Mouse (Mus musculus) right cerebral cortex, adult 2 months (tissue): ENCODE results near the gene Dpp6.

Experiments
- DNase-seq, 2 experiments: peaks; one replicate each; pipeline ENCODE4 v3.0.0; 2021 to 2022; ENCODE audit warnings: low spot score in 2 of 2

Dpp6 gene

DNA sequence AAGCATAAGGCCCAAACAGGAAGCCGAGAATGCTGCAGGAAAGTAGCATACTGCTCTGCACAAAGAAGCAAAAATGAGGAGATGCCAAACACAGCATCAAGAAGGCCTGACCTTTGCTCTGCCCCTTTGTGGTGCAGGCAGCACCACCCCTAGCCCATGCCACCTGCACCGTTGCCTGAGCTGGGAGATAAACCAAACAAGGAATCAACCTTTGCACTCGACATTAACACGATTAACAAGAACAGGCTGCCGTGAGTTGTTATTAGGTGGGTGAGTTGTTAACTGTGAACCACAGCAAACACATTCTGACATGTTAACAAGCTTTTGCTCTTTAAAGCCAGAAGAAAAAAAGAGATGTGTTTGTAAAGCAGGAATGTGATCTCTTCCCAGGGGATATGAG, 239.4 kb downstream of the Dpp6 start:
- DNase-seq: no peak

GRCm38 (mm10) chr5:27060114-27060513, 243.1 kb downstream of the Dpp6 start:
- DNase-seq: no peak

- DNase-seq: no peak
Measured at GRCm38 (mm10) chr5:27063871-27064270, 246.9 kb downstream of the Dpp6 start.

GRCm38 (mm10) chr5:27066837-27067236, 249.8 kb downstream of the Dpp6 start:
- DNase-seq: no peak

DNA sequence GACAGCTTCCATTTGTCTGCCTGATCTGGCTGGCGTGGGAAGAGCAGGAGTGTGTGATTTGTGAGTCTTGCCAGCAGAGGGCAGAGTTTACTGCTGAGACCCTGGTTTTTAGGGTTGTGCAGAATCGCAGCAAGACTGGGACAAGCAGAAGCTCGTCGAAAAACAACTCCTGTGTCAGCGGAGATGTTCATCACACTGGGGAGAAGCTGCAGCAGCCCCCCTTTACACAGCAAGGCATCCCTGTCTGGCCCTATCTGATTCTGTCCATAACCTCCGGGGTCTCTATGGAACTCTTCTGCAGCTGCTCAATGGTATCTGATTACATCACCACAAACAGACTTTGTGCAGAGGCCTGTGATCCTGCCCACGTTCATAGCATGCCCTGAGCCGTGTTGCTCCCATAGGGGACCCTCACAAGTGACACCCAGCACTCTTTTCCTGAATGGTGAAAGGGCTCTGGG, 258.2 kb downstream of the Dpp6 start:
- DNase-seq: peak; percentile 72 to 80

DNA sequence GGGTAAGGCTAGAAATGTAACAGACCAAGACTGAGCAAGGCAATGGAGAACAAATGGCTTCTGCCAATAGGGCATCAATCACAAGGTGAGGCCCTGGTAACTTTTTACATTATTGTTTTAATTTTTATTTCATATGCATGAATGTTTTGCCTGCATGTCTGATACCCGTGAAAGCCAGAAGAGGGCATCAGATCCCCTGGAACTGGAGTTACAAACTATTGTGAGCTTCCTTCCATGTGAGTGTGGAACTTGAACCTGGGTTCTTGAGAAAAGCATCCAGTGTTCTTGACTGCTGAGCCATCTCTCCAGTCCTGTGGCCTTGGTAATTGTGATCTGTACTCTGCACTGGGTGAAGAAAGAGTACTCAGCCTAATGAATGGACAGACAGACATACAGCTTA, 259.0 kb downstream of the Dpp6 start:
- DNase-seq: peak; percentile 32 to 36

DNA sequence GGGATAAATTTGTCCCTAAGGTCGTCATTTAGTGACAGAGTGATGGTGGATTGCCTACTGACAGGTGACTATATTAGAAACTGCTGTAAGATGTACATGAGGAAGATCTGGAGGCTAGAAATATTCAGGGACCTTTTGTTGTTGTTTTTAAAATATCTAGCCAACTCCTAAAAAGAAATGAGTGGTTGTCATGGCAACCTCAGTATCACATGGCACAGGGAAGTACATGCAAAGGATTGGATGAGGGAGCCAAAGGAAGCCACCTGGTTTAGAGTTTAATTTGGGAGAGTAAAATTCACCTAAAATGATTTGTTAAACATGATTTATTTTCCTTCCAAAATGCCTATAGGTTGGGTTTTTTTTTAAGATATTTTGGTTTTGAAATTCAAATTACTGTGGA, 260.8 kb downstream of the Dpp6 start:
- peak in 1 of 2 experiments; percentile 23 for DNase-seq

DNA sequence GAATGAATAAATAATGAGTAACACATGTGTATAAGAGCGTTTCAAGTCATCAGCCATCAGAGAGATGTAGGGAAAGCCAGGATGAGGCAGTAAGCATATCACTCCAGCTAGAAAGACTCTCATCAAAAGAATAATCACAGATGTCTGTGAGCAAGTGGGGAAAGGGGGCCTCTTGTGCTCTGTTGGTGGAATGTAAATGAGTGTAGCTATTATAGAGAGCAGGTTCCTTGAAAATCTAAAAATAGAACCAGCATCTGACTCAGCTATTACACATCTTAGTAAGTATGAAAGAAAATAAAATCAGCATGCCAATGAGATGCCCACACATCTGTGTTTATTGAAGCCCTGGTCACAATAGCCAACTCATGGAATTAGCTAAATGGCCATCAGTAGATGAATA, 264.3 kb downstream of the Dpp6 start:
- DNase-seq: peak in 1 of 2 experiments; percentile 21

- DNase-seq: no peak
Measured at GRCm38 (mm10) chr5:27083762-27084161, 266.8 kb downstream of the Dpp6 start.

DNA sequence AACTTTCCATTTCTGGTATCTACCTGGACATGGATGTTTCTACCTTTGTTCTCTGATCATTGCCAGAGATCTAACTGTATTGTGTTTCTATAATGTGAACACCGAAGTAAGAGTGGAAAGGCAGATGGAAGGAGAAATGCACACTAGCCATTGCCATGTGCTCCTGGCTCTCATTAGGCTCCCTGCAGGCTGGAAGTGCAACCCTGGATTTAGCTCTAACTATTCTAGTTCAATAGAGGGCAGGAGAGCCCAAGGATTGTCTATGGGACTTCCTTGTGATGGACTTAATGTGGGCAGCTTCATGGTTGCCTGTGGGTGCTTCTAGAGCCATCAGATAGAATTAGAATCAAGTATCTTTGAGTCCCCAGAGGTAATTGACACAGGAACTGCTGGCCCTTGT, 291.2 kb downstream of the Dpp6 start:
- no peak for DNase-seq

- DNase-seq: no peak
Measured at GRCm38 (mm10) chr5:27122479-27122878, 305.5 kb downstream of the Dpp6 start.

- no peak for DNase-seq
Measured at GRCm38 (mm10) chr5:27122944-27123343, 305.9 kb downstream of the Dpp6 start.

DNA sequence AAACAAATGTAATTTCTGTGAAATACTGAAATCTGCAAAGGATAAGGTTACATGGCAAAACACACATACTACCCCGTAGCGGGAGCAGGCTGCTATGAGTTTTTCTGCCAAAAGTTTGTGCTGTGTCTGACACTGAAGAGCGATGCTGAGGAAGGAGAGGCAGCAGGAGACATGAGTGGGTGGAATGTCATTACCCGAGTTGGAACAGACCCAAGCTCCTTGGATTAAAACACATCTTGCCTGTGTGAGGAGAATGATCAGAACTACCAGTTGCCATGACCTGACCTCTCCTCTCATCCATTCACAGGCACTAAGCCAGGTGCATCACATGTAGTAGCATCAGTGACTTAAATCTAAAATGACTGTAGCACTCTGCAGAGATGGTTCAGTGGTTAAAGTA, 309.0 kb downstream of the Dpp6 start:
- DNase-seq: peak in 1 of 2 experiments; percentile 21

GRCm38 (mm10) chr5:27133196-27133595, 316.2 kb downstream of the Dpp6 start:
- DNase-seq: no peak

GRCm38 (mm10) chr5:27134436-27135005, 317.5 kb downstream of the Dpp6 start:
- no peak for DNase-seq

- DNase-seq: no peak
Measured at GRCm38 (mm10) chr5:27147397-27147945, 330.5 kb downstream of the Dpp6 start.

- DNase-seq: no peak
Measured at GRCm38 (mm10) chr5:27151017-27151416, 334.0 kb downstream of the Dpp6 start.

- no peak for DNase-seq
Measured at GRCm38 (mm10) chr5:27155671-27156070, 338.7 kb downstream of the Dpp6 start.

DNA sequence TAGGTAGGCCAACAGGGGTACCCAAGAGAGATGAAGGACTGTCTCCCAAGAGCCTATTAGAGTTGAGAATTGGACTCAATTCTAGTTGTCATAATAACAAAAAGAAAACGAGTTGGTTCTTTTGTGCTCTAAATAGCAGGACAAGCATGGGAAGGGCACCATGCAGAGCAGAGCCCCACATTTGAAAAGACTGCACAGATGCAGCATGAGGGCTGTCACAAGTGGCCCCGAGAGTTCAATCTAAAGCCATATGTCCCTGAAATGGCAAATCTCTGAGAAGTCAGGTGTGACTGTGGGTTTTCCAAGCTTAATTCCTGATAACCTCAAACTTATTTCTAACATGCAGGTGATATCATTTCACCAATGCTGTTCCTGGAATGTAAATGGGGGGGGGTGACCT, 339.4 kb downstream of the Dpp6 start:
- no peak for DNase-seq

DNA sequence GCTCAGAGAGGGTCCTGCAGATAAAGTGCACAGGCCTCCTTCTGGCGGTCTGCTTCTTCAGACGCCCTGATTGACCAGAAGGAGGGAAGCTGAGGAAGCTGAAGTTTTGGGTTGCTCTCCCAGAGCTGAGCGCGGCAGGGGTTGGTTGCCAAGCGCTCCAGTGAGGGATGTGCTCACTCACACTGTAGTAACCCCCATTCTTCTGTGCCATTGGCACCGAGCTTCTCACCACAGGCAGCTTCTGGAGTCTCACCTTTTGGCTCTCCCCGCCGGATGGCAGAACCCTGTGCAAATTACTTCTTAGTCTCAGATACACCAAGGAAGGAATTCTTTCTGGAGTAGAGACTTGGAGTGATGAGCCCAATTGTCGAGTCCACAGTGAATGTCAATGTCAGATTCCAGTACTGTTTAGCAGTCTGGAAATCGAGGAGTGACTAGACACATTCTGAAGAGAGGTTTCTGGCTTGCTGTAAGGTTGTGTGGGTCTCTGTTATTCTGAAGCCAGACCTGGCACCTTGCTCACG, 344.2 kb downstream of the Dpp6 start:
- no peak for DNase-seq

DNA sequence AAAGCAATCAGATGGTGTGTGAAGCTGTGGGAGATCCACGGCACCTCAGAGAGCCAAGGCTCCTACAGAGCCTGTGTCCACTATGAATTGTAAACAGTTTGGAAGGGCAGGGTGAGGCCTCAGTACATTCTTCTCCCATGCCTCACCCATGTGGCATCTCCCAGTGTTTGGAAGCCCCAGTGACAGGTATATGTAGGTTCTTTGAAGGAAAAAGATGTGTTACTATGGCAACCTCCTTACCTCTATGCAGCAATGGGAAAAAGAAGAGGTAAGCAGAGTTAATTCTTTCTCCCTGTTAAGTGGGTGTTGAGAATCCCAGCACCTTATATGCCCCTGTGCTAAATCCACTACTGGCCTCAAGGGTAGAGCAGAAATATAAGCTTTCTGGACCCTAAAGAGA, 351.5 kb downstream of the Dpp6 start:
- DNase-seq: no peak

DNA sequence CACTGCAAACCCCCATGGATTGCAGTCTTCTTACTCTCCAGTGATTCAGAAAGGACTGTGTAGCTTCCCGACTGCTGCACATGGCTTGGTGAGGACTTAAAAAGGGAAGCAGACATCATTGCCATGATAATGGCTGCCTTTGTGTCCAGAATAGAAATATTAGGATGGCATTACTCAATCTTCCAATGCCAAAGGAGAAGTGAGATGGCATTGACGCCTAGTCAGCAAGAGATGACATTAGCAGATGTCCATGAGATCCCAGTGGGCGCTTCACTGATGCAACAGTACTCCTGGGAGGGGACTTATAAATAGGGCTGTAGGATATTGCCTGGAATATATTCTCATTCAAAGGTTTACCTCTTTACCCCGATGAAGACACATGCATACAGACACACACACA, 368.0 kb downstream of the Dpp6 start:
- DNase-seq: no peak

GRCm38 (mm10) chr5:27191242-27191969, 374.4 kb downstream of the Dpp6 start:
- no peak for DNase-seq
